Mouse (Mus musculus) cerebellum, adult 2 months (tissue): ENCODE measurements at regions not wholly inside any gene's neighbourhood (a gene's known extent, or its start where the extent isn't known, plus 50 kb on each side); places are given as distances from the start of the nearest gene placed in this dataset.

Experiments used
- CTCF ChIP-seq: fragments of 200-500 bp; IDR thresholded peaks from 2 replicates; pipeline ENCODE4 v1.5.1; 2011; ENCODE audit warnings: low read depth, mild to moderate bottlenecking, control low read depth, low read length, moderate library complexity, borderline replicate concordance; ENCODE audit not compliant: insufficient read depth
- POLR2A ChIP-seq: fragments of 200-500 bp; IDR thresholded peaks from 2 replicates; pipeline ENCODE4 v1.6.1; 2011; ENCODE audit warnings: low read length, control low read depth, borderline replicate concordance; ENCODE audit not compliant: insufficient read depth

DNA sequence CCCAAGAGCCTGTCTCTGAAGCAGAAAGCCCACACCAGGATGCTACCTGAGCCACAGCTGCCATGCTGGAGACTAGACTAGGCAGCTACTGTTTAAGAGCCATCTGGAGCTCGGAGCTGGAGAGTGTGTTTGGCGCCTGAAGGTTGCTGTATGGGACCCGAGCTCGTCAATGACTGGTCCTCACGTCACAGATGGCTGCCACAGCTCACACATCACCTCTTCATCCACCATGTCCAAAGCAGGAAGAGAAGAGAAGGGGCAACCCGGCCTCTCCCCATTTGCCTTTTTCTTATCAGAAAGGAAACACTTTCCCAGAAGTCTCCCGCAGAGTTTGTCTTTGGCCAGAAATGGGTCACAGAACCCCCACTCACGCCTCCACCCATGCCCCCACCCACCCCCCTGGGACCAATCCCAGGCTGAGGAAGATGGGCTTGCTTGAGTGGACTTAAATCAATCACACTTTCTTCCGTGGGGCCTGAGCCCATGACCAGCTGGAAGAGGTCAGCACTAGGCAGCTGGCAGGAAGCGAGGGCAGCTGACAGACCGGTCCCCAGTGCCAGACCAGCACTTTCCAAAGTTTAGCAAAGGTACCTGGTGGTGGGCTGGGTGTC lies 53.5 kb upstream of the Ptpn1 start:
- no peak for TF ChIP-seq CTCF
- TF ChIP-seq POLR2A: no peak
